Mouse (Mus musculus) G1E-ER4 (cell line): ENCODE measurements around the gene Ifit1. TPM values are rescaled to one million over a fixed set of nuclear protein-coding genes. Genes with fewer than 3 reads are reported as not detected.

ENCODE experiments used
- GATA1 ChIP-seq: IDR thresholded peaks from one replicate; pipeline ENCODE4 v1.8.0; 2012; ENCODE audit warnings: low read length, inconsistent platforms
- polyA plus RNA-seq: library from polyadenylated mRNA; stranded (reverse); fragments of >175 nt; gene quantifications from 2 replicates; pipeline ENCODE4 v1.2.3, GENCODE M21; 2012

Ifit1 gene
- polyA plus RNA-seq, 1 experiment = not detected

DNA sequence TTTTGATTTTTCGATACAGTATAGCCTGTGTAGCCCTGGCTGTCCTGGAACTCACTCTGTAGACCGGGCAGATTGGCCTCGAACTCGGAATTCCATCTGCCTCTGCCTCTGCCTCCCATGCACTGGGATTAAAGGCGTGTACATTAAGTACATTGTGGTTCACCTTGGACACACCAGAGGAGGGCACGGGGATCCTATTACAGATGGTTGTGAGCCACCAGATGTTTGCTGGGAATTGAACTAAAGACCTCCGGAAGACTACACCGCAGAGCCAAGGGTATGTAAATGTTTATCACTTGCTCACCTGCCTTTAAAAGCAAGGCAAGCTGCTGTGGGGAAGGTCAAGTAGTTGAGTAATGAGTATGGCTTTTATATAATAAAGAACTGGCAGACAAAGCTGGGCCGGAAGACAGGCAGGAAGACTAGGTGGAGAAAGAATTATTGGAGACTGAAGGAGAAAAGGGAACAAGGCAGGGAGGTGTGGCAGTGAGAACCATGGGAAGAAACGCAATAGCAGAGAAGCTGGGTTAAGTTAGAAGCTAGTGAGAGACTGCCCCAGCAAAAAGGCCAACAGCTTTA is 14.6 kb downstream of the Ifit1 start:
- TF ChIP-seq GATA1 = no peak

DNA sequence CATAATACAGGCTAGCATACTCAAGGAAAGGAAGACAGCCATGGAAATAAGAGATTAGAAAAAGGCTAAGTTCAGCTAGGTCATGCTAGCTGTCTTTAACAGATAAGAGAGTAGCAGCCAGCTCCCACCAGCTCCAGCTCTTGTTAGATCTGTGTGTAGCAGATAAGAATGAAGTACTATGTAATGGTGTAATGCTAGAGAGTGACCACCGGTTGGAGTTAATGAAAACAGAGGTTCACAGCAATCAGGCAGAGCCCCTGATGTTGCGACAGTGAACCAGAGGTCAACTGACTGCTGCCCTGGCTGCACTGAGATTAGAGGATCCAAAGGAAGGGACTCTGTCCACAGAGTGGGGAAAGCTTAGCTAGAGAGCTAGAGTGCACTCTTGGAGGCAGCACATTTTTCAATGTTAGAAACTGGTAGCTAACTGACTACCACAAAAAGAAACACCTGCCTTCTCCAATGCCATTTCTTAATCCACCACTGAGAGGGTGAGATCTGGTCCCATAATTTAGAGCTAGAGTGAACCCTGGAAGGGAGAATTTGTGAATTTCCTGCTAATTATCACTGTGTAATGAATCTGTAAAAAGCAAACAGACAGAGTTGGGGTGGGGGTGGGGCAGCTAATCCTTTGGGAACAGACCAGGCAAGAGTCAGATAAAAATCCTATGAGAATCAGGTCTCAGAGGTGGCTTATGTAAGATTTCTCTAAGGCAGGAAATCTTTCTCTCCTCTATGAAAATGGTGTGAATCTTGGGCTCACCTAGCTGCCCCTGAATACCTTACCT is 16.0 kb downstream of the Ifit1 start:
- peak; percentile 92 for TF ChIP-seq GATA1

- no peak for TF ChIP-seq GATA1
Measured at GRCm38 (mm10) chr19:34662067-34662507, 21.4 kb downstream of the Ifit1 start.

GRCm38 (mm10) chr19:34662740-34663139 is 22.1 kb downstream of the Ifit1 start:
- TF ChIP-seq GATA1 = no peak

- no peak for TF ChIP-seq GATA1
Measured at GRCm38 (mm10) chr19:34666127-34666526, 25.5 kb downstream of the Ifit1 start.

DNA sequence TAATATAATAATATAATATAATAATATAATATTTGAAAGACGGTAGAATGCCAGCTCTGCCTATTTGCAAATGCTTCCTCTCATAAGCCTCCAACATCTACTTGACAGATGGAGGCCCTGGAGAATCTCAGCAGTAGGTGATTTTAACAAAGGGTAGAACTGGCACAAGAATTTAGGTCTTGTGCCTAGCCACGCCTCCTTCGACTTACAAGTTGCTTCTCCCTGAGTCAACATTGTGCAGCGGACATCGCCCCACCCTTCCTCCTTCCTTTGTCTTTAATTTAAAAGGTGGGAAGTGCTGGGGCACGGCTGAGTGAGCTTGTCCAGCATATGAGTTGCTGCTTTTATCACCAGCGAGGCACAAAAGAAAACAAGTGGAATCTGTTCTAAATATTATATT is 32.8 kb downstream of the Ifit1 start:
- TF ChIP-seq GATA1 = no peak

- peak; percentile 66 for TF ChIP-seq GATA1
Measured at GRCm38 (mm10) chr19:34678428-34678827, 37.8 kb downstream of the Ifit1 start.

DNA sequence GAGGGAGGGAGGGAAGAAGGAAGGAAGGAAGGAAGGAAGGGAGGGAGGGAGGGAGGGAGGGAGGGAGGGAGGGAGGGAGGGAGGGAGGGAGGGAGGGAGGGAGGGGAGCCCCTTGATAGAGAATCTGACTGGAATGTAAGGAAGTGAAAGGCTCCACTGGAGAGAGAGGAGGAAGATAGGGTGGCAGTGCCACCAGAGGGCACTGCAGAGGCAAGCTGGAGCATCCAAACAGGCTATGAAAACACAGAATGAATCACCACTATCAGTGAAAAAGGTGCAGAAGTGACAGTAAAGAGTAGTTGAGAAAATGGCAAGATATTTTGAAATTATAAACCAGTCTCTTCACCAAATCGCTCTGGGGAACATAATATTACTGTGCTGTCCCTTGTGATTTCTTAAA is 44.2 kb downstream of the Ifit1 start:
- TF ChIP-seq GATA1 = no peak

GRCm38 (mm10) chr19:34685530-34685929 is 44.9 kb downstream of the Ifit1 start:
- no peak for TF ChIP-seq GATA1

DNA sequence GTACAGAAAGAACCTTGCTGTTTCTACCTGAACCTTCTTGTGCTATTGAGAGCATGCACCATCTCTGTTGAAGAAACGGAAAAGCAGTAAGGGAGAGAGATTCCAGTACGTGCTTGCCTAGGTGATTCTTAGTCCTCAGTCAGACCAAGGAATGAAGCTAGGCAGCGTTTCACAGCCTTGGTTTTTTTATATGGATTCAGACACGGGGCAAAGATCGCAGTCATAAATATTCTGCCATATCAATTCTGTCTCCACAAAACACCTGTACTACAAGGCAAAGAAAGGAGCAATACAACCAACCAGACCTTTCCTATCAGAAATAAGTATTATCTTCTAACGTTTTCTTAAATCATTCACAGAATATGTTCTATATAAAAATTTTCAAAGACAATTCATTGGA is 50.7 kb downstream of the Ifit1 start:
- no peak for TF ChIP-seq GATA1

DNA sequence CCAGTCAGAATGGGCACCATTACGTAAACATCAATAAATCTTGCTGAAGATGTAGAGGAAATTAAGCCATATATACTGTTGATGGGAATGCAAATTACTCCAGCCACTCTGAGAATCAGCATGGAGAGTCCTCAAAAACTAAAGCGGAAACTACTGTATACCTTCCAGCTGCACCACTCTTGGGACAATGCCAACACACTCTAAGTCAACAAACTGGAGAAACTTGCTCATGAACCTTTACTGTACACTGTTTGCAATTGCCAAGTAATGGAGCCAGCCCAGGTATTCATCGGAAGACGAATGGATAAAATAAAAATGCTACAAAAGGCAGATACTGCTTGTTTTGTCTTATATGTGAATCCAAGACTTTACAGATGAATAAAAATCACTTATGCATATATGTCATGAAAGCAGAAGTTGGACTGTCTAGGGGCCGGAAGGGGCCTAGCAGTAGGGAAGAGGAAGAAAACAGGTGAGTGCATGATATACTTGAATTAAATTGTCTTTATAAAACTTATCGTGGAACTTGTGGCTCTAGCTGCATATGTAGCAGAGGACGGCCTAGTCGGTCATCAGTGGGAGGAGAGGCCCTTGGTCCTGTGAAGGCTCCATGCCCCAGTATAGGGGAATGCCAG is 55.8 kb downstream of the Ifit1 start:
- no peak for TF ChIP-seq GATA1

- TF ChIP-seq GATA1 = no peak
Measured at GRCm38 (mm10) chr19:34697461-34697860, 56.8 kb downstream of the Ifit1 start.

DNA sequence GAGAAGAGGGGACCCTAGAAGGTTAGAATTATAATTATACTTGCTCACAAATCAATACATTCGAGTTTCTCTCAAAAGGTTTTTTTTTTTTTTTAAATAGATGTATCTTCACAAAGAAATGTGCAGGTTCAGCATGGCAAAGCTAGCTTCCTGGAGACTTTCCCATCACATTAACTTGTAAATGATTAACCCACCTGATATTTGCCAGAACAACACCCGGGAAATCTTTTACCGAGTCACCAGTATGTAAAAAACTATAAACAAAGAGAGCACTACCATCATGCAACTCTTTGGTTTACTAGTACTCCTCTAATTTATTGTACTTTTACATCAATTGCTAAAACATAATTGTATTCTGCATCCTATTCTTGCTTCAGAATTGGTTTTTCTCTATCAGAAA is 57.8 kb downstream of the Ifit1 start:
- no peak for TF ChIP-seq GATA1

DNA sequence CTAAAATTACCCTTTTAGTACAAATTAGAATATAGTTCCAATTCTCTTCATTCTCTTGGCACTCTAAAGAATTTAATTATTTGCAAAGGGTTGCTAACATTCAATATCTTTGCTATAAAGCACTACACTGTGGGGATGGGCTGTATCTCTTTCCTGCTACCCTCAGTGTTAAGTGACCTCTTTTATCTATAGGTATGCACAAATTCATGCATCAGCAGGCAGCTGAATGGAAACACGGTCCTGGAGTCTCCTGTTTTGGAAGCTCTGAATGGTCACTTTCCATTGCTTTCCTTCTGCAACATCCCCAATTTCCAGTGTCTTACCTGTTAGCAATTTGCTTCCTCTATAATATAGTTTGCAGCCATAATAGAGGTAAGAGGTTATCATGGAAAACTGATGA is 58.2 kb downstream of the Ifit1 start:
- no peak for TF ChIP-seq GATA1

- no peak for TF ChIP-seq GATA1
Measured at GRCm38 (mm10) chr19:34699300-34699699, 58.6 kb downstream of the Ifit1 start.

Other genes with a start within 250 kb of the Ifit1 start
- not detected in 2 replicates for gene Ch25h, start 165.7 kb upstream of the Ifit1 start, polyA plus RNA-seq
- gene Lipa, start 113.4 kb upstream of the Ifit1 start, polyA plus RNA-seq = not detected in 2 replicates
- 0.06 and 0.11 TPM in 2 replicates for gene Ifit2, start 90.2 kb upstream of the Ifit1 start, polyA plus RNA-seq
- not detected in 2 replicates for gene Ifit3, start 57.3 kb upstream of the Ifit1 start, polyA plus RNA-seq
- not detected in 2 replicates for gene Ifit1bl1, start 38.9 kb upstream of the Ifit1 start, polyA plus RNA-seq
- not detected in 2 replicates for gene Ifit3b, start 32.9 kb upstream of the Ifit1 start, polyA plus RNA-seq
- not detected in 2 replicates for gene Ifit1bl2, start 128 bp upstream of the Ifit1 start, polyA plus RNA-seq
- gene Slc16a12, start 106.4 kb downstream of the Ifit1 start, polyA plus RNA-seq = not detected in 2 replicates
- gene Pank1, start 238.6 kb downstream of the Ifit1 start, polyA plus RNA-seq = 2.2 and 2.5 TPM in 2 replicates